Mouse (Mus musculus): Measurements from ENCODE around the gene Pdzk1. TPM values are rescaled to one million over a fixed set of nuclear protein-coding genes. Genes with fewer than 3 reads are reported as not detected.

The Pdzk1 gene
- polyA plus RNA-seq, 1 experiment from 2014 or later, result 0.12 TPM

- WGBS, result 92% methylated on average over 3 of the region's 3 CpGs
- Histone ChIP-seq H3K9me3 (replicated peaks) (no peaks in the 10 kb centered on the region), H3K27ac (replicated peaks) (no peak overlapping the region), H3K4me3 (replicated peaks) (no peak overlapping the region), H3K27me3 (replicated peaks) (no peaks in the 10 kb centered on the region), H3K9ac (replicated peaks) (no peak overlapping the region), H3K4me1 (no peaks in the 10 kb centered on the region), H3K4me2 (no peak overlapping the region), H3K36me3 (peaks cover 50% of the 10 kb centered on the region)
- no peak for ATAC-seq (ENCODE audit: low FRiP score)
These were observed 38.8 kb downstream of the Pdzk1 start for GRCm38 (mm10) chr3:96867863-96868262.

- H3K9me3 ChIP-seq (replicated peaks), result no peaks in the 10 kb centered on the region
- H3K27ac ChIP-seq (replicated peaks), result no peak overlapping the region
- no peak overlapping the region for H3K4me3 ChIP-seq (replicated peaks)
- no peak overlapping the region for H3K4me2 ChIP-seq
- 92% methylated on average over 8 of the region's 8 CpGs for WGBS
- no peaks in the 10 kb centered on the region for H3K4me1 ChIP-seq
- H3K36me3 ChIP-seq, result peaks cover 57% of the 10 kb centered on the region
- ATAC-seq (ENCODE audit: low FRiP score), result no peak
- no peaks in the 10 kb centered on the region for H3K27me3 ChIP-seq (replicated peaks)
- no peak overlapping the region for H3K9ac ChIP-seq (replicated peaks)
These were observed 39.5 kb downstream of the Pdzk1 start for GRCm38 (mm10) chr3:96868566-96868965.

GRCm38 (mm10) chr3:96869091-96869490, 40.0 kb downstream of the Pdzk1 start:
- Histone ChIP-seq H3K9me3 (replicated peaks) (no peaks in the 10 kb centered on the region), H3K4me3 (replicated peaks) (no peak overlapping the region), H3K27me3 (replicated peaks) (no peaks in the 10 kb centered on the region), H3K27ac (replicated peaks) (no peak overlapping the region), H3K4me2 (no peak overlapping the region), H3K36me3 (peaks cover 62% of the 10 kb centered on the region), H3K9ac (replicated peaks) (no peak overlapping the region), H3K4me1 (no peaks in the 10 kb centered on the region)
- WGBS, result 89% methylated on average over 7 of the region's 7 CpGs
- ATAC-seq (ENCODE audit: low FRiP score), result no peak

GRCm38 (mm10) chr3:96870270-96870669, 41.2 kb downstream of the Pdzk1 start:
- no peaks in the 10 kb centered on the region for H3K27me3 ChIP-seq (replicated peaks)
- no peak overlapping the region for H3K9ac ChIP-seq (replicated peaks)
- H3K27ac ChIP-seq (replicated peaks), result no peak overlapping the region
- H3K36me3 ChIP-seq, result peaks cover 72% of the 10 kb centered on the region
- H3K9me3 ChIP-seq (replicated peaks), result no peaks in the 10 kb centered on the region
- no peak overlapping the region for H3K4me3 ChIP-seq (replicated peaks)
- ATAC-seq (ENCODE audit: low FRiP score), result no peak
- H3K4me2 ChIP-seq, result no peak overlapping the region
- 97% methylated on average over 2 of the region's 2 CpGs for WGBS
- H3K4me1 ChIP-seq, result no peaks in the 10 kb centered on the region

GRCm38 (mm10) chr3:96871070-96871469, 42.0 kb downstream of the Pdzk1 start:
- Histone ChIP-seq H3K9me3 (replicated peaks) (no peaks in the 10 kb centered on the region), H3K36me3 (peaks cover 76% of the 10 kb centered on the region), H3K27me3 (replicated peaks) (no peaks in the 10 kb centered on the region), H3K9ac (replicated peaks) (no peak overlapping the region), H3K4me2 (no peak overlapping the region), H3K27ac (replicated peaks) (no peak overlapping the region), H3K4me3 (replicated peaks) (no peak overlapping the region), H3K4me1 (no peaks in the 10 kb centered on the region)
- WGBS, result 96% methylated on average over 8 of the region's 8 CpGs
- ATAC-seq (ENCODE audit: low FRiP score), result no peak

- peaks cover 81% of the 10 kb centered on the region for H3K36me3 ChIP-seq
These were observed 43.4 kb downstream of the Pdzk1 start for GRCm38 (mm10) chr3:96872501-96872900.

GRCm38 (mm10) chr3:96874808-96875571, 45.9 kb downstream of the Pdzk1 start:
- no peak for ATAC-seq (ENCODE audit: low FRiP score)
- no peak overlapping the region for H3K9ac ChIP-seq (replicated peaks)
- H3K4me1 ChIP-seq, result no peaks in the 10 kb centered on the region
- H3K27me3 ChIP-seq (replicated peaks), result no peaks in the 10 kb centered on the region
- no peak overlapping the region for H3K4me2 ChIP-seq
- no peak overlapping the region for H3K4me3 ChIP-seq (replicated peaks)
- 86% methylated on average over 7 of the region's 7 CpGs for WGBS
- no peak overlapping the region for H3K27ac ChIP-seq (replicated peaks)
- peaks cover 75% of the 10 kb centered on the region for H3K36me3 ChIP-seq
- no peaks in the 10 kb centered on the region for H3K9me3 ChIP-seq (replicated peaks)

More at GRCm38 (mm10) chr3:96872501-96872900, 43.4 kb downstream of the Pdzk1 start:
- no peak overlapping the region for H3K27ac ChIP-seq (replicated peaks)
- H3K9me3 ChIP-seq (replicated peaks), result no peaks in the 10 kb centered on the region
- H3K4me2 ChIP-seq, result no peak overlapping the region
- no peak overlapping the region for H3K4me3 ChIP-seq (replicated peaks)
- H3K4me1 ChIP-seq, result no peaks in the 10 kb centered on the region
- H3K27me3 ChIP-seq (replicated peaks), result no peaks in the 10 kb centered on the region
- H3K9ac ChIP-seq (replicated peaks), result no peak overlapping the region
- WGBS, result 95% methylated on average over 8 of the region's 8 CpGs
- no peak for ATAC-seq (ENCODE audit: low FRiP score)

- Histone ChIP-seq H3K9ac (replicated peaks) (no peak overlapping the region), H3K9me3 (replicated peaks) (no peaks in the 10 kb centered on the region), H3K4me3 (replicated peaks) (no peak overlapping the region), H3K4me1 (no peaks in the 10 kb centered on the region), H3K4me2 (no peak overlapping the region), H3K27me3 (replicated peaks) (no peaks in the 10 kb centered on the region), H3K36me3 (peaks cover 70% of the 10 kb centered on the region), H3K27ac (replicated peaks) (no peak overlapping the region)
- 93% methylated on average over 9 of the region's 9 CpGs for WGBS
- no peak for ATAC-seq (ENCODE audit: low FRiP score)
These were observed 50.5 kb downstream of the Pdzk1 start for GRCm38 (mm10) chr3:96879536-96879935.

- H3K4me1 ChIP-seq, result no peaks in the 10 kb centered on the region
- no peak overlapping the region for H3K27ac ChIP-seq (replicated peaks)
- H3K9ac ChIP-seq (replicated peaks), result no peak overlapping the region
- H3K36me3 ChIP-seq, result peaks cover 66% of the 10 kb centered on the region
- 88% methylated on average over 4 of the region's 4 CpGs for WGBS
- no peak for ATAC-seq (ENCODE audit: low FRiP score)
- no peak overlapping the region for H3K4me2 ChIP-seq
- no peaks in the 10 kb centered on the region for H3K27me3 ChIP-seq (replicated peaks)
- no peak overlapping the region for H3K4me3 ChIP-seq (replicated peaks)
- H3K9me3 ChIP-seq (replicated peaks), result no peaks in the 10 kb centered on the region
These were observed 51.3 kb downstream of the Pdzk1 start for GRCm38 (mm10) chr3:96880385-96880784.

GRCm38 (mm10) chr3:96881557-96881956, 52.5 kb downstream of the Pdzk1 start:
- Histone ChIP-seq H3K9me3 (replicated peaks) (no peaks in the 10 kb centered on the region), H3K9ac (replicated peaks) (no peak overlapping the region), H3K4me1 (no peaks in the 10 kb centered on the region), H3K27ac (replicated peaks) (no peak overlapping the region), H3K4me2 (no peak overlapping the region), H3K27me3 (replicated peaks) (no peaks in the 10 kb centered on the region), H3K4me3 (replicated peaks) (no peak overlapping the region), H3K36me3 (peaks cover 68% of the 10 kb centered on the region)
- no peak for ATAC-seq (ENCODE audit: low FRiP score)
- 90% methylated on average over 6 of the region's 6 CpGs for WGBS

- WGBS, result 97% methylated on average over 14 of the region's 14 CpGs
- Histone ChIP-seq H3K9ac (replicated peaks) (no peak overlapping the region), H3K4me3 (replicated peaks) (no peak overlapping the region), H3K36me3 (peaks cover 71% of the 10 kb centered on the region), H3K9me3 (replicated peaks) (no peaks in the 10 kb centered on the region), H3K4me1 (no peaks in the 10 kb centered on the region), H3K27me3 (replicated peaks) (no peaks in the 10 kb centered on the region), H3K4me2 (no peak overlapping the region), H3K27ac (replicated peaks) (no peak overlapping the region)
- ATAC-seq (ENCODE audit: low FRiP score), result no peak
These were observed 53.2 kb downstream of the Pdzk1 start for GRCm38 (mm10) chr3:96882061-96882849.

GRCm38 (mm10) chr3:96883690-96884089, 54.6 kb downstream of the Pdzk1 start:
- Histone ChIP-seq H3K27me3 (replicated peaks) (no peaks in the 10 kb centered on the region), H3K9me3 (replicated peaks) (no peaks in the 10 kb centered on the region), H3K4me2 (no peak overlapping the region), H3K9ac (replicated peaks) (no peak overlapping the region), H3K4me1 (no peaks in the 10 kb centered on the region), H3K4me3 (replicated peaks) (no peak overlapping the region), H3K36me3 (peaks cover 73% of the 10 kb centered on the region), H3K27ac (replicated peaks) (no peak overlapping the region)
- ATAC-seq (ENCODE audit: low FRiP score), result no peak
- 95% methylated on average over 7 of the region's 7 CpGs for WGBS
